Mouse (Mus musculus) 3134 (cell line): ENCODE data around the gene Ptpn13.

Experiments
- DNase-seq: peaks from one replicate; pipeline ENCODE4 v3.0.0-alpha.2; 2011; ENCODE audit warnings: low spot score; ENCODE audit not compliant: insufficient read length; ENCODE audit errors: extremely low read depth

The Ptpn13 gene

GRCm38 (mm10) chr5:103515876-103516275 is 90.9 kb downstream of the Ptpn13 start:
- DNase-seq = no peak

DNA sequence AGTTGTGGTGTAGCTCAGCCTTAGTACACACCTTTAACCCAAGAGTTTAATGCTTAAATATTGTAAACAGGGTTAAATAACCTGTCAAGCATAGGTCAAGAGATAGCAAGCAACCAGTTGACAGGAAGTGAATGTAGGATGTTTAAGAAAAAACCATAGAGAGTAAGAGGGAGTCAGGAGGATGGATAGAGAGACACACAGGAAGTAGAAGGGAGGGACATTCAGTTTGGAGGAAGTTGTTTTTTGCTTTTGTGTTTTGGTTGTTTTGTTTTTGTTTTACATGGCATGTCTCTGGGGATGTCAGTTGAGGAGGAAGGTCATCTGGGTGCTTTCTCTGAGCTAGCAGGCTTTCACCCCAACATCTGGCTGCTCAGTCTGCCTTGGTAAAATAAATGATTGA is 91.6 kb downstream of the Ptpn13 start:
- no peak for DNase-seq

- no peak for DNase-seq
Observed at GRCm38 (mm10) chr5:103517641-103518040, 92.6 kb downstream of the Ptpn13 start.

DNA sequence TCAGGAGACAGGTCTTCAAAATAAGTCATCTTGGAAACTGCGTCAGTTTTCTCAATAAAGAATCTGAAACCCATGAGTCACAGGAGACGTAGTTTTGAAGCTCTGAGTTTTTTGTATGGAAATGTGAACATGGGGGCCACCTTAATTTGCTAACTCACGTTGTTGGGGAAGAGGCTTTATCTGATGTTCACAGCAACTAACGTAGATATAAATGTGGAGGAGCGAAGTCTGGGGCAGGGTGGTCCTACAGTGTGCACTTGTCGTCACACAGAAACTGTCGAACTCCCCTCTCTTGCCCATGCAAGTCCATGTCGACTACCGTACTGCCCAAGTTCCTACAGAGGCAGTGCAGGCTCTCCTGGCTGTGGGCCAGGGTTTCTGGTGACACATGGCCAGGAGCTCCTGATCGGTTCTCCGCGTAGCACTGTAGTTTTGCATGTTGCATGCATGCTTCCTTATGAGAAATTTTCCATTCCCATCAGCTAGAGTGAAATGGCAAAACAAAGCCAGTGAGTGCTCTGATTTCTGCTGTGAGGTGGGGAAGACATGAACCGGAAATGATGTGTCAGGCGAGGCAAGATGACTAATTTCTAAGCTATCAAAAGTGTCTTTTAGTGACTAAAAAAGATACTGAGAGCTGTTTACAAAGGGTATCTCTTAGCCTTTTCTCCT is 93.9 kb downstream of the Ptpn13 start:
- no peak for DNase-seq

- no peak for DNase-seq
Observed at GRCm38 (mm10) chr5:103522371-103522770, 97.4 kb downstream of the Ptpn13 start.

GRCm38 (mm10) chr5:103526668-103527436 is 101.9 kb downstream of the Ptpn13 start:
- no peak for DNase-seq

DNA sequence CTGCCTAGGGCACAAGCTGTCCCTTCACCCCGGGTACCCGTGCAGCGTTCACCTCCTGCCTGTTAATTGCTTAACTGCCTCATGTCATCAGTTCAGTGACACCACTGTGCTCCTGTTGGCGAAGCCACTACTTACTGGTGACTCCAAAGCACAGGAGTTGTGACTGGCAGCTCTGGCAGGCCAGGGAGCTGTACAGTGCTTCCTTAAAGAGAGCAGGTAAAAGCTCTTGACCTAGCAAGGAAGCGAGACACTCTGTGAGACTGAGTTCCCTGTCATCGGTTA is 102.4 kb downstream of the Ptpn13 start:
- no peak for DNase-seq

GRCm38 (mm10) chr5:103530214-103530613 is 105.2 kb downstream of the Ptpn13 start:
- no peak for DNase-seq

- no peak for DNase-seq
Observed at GRCm38 (mm10) chr5:103532841-103533390, 107.9 kb downstream of the Ptpn13 start.

DNA sequence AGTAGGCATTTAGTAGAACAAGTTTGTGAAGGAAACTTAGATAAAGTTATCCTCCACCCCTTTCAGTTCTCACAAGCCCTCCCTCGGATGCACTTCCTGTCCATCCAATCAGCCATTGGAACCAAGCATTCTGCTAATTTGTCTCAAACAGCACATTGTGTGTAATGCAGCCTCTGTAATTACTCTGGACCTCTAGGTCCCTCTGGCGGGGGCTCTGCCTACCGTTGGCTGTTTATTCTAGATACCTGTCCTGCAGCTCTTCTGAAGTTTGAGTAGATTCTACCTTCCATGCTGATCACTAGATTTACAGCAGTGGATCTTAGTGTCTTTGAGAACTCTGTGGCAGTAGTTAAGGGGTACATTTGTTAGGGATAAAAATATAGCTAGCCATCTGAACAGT is 109.5 kb downstream of the Ptpn13 start:
- no peak for DNase-seq

DNA sequence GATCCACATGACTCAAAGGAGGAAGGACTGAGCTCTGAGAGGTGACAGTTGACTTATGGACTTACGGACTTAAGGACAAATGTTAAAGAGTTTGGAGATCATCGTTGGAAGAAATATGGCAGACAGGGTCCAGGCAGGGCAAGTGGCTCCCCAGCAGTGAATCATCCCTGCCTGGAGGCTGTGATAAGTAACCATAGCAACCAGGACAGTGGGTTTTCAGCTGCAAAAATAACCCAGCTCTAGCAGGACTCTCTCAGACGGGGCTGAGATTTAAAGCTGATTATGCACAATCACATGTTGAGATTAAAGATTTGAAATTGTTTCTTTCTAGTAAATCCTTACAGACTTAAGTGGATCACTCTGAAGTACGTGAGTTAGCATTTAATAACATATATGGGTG is 112.4 kb downstream of the Ptpn13 start:
- DNase-seq = no peak

GRCm38 (mm10) chr5:103540612-103541011 is 115.6 kb downstream of the Ptpn13 start:
- no peak for DNase-seq

DNA sequence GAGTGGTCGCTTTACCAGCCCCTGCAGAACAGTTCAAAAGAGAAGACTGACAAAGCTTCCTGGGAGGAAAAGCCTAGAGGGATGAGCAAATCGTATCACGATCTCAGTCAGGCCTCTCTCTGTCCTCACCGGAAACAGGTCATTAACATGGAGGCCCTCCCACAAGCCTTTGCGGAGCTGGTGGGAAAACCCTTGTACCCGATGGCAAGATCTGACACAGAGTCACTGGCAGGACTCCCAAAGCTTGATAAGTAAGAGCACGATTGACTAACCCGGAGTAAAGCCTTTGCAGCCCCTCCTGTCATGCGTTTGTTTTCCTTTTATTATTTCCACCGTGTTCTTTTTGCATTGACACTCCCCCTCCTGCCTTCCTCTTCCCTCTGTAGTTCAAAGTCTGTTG is 116.1 kb downstream of the Ptpn13 start:
- no peak for DNase-seq

DNA sequence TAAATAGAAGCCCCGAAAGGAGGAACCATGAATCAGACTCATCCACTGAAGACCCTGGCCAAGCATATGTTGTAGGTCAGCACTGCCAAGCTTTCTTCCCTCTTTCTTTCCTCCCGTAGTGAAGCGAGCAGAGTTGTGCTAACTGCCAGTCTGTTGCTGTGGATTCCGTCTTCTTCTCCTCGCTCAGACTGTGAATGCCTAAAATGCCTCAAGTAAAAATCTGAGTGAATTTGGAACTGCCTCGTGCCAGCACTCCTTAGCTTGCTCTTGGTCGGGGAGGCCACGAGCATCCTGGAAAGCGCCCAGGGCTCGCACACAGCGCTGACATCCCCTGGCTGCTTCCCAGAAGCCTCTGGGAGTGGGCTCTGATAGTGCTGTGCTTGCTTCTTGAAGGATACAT is 116.5 kb downstream of the Ptpn13 start:
- DNase-seq = no peak

GRCm38 (mm10) chr5:103545381-103546000 is 120.5 kb downstream of the Ptpn13 start:
- no peak for DNase-seq

GRCm38 (mm10) chr5:103554769-103555168 is 129.8 kb downstream of the Ptpn13 start:
- DNase-seq = no peak

DNA sequence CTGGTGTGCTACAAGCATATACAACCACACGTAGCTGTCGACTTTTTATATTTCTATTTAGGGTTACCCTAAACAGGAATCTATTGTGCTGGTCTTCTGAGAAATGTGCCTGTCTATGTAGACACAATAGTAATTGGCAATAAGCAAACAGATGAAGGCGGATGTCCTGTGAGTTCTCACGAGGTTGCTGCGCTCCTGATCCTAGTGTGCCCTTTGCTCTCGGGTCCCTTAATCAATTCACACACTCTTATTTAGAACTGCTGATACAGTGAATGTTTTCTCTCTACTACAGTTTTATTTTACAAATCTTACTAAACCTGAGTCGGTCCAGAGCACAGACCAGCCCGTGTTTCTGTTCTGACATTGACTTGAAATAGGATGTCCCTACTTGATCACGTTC is 135.6 kb downstream of the Ptpn13 start:
- no peak for DNase-seq

- no peak for DNase-seq
Observed at GRCm38 (mm10) chr5:103568034-103568433, 143.0 kb downstream of the Ptpn13 start.

DNA sequence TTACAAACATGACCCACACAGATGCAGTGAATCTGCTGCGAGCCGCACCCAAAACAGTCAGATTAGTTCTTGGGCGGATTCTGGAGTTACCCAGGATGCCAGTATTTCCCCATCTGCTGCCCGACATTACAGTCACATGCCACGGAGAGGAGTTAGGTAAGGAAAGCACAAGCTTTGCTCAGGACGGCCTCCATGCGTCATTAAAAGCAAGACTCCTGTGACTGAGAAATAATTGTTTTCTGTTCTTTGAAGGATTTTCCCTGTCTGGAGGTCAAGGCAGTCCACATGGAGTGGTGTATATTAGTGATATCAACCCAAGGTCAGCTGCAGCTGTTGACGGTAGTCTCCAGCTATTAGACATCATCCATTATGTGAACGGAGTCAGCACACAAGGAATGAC is 144.5 kb downstream of the Ptpn13 start:
- DNase-seq = no peak

DNA sequence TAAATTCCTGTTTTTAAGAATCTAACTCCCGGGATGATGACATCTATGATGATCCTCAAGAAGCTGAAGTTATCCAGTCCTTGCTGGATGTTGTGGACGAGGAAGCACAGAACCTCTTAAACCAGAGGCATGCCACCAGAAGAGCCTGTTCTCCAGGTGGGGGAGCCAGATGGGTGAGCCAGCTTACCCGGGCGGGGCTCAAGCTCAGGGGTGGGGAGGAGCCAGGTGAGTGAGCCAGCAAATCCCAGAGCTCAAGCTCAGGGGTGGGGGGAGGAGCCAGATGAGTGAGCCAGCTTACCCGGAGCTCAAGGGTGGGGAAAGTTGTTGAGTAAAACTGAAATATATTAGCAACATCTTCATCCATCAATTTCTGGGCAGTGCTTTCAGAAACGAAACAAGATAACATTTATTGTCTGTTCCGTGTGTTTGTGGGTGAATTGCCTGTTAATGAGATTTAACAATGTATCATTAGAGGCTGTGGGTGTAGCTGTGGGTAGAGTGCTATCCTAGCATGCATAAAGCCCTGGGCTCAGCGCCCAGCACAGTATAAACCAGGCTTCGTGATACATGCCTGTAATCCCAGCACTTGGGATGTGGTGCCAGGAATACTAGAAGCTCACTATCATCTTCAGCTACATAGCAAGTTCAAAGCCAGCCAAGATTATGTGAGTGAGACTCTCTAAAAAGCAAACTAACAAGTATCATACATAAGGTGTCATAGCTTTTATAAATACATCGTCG is 154.9 kb downstream of the Ptpn13 start:
- DNase-seq = peak; percentile 10

DNA sequence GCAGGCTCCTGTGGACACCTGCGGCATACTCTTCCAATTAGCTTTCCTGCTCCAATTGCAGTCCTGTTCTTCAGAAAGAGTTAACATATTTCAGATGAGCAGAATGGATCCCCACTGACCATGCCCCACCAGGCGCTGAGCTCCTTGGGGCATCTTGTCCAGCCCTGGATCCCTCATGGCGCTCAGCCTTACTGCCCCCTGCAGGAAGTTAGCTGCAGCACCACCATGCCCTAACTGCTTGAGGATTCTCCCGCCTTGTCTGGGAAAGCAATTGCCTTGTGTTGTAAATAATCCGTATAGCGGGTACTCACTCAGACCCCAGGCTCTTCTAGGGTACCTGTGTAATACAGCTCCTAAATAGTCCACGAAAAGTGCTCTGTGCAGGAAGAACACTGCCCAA is 162.2 kb downstream of the Ptpn13 start:
- no peak for DNase-seq
